8 mouse cellular contexts compared by ENCODE assay signal in genomic region chr5:124187508-124188311, GRCm38 (mm10).
DNase-seq lines count a peak whose midpoint lies in the region; ATAC-seq lines count a peak whose summit lies in the region.

No protein-coding gene starts in this region.

- H3K4me3 ChIP-seq in forebrain, embryonic 16.5 days (replicated peaks; ENCODE audit: low read length) = peak overlapping the region; percentile 38
- peak overlapping the region; percentile 35 for H3K4me3 ChIP-seq in midbrain, embryonic 16.5 days (ENCODE audit: low read depth, low read length)

- no peak for ATAC-seq in forebrain, embryonic 16.5 days
- ATAC-seq in midbrain, embryonic 16.5 days = 0 out of 2 replicates have a peak, but pooled peaks have one; percentile 18

- H3K36me3 ChIP-seq in forebrain, embryonic 16.5 days (ENCODE audit: control insufficient read depth, insufficient read depth) = no peaks in the 10 kb centered on the region
- H3K36me3 ChIP-seq in midbrain, embryonic 16.5 days (ENCODE audit: control insufficient read depth, insufficient read depth, low read length) = no peaks in the 10 kb centered on the region

- WGBS in forebrain, embryonic 16.5 days = 32% methylated on average over 12 of the region's 12 CpGs
- WGBS in midbrain, embryonic 16.5 days = 29% methylated on average over 12 of the region's 12 CpGs

- no peaks in the 10 kb centered on the region for H3K27me3 ChIP-seq in forebrain, embryonic 16.5 days (replicated peaks; ENCODE audit: control insufficient read depth, insufficient read depth, low read length)
- no peaks in the 10 kb centered on the region for H3K27me3 ChIP-seq in midbrain, embryonic 16.5 days (ENCODE audit: control insufficient read depth, insufficient read depth, low read depth, low read length)

- peak overlapping the region; percentile 92 for H3K27ac ChIP-seq in forebrain, embryonic 16.5 days (ENCODE audit: low read length)
- H3K27ac ChIP-seq in midbrain, embryonic 16.5 days (ENCODE audit: low read length) = peak overlapping the region; percentile 88

- no peaks in the 10 kb centered on the region for H3K9me3 ChIP-seq in forebrain, embryonic 16.5 days (ENCODE audit: control insufficient read depth, low read length)
- H3K9me3 ChIP-seq in midbrain, embryonic 16.5 days (replicated peaks; ENCODE audit: control insufficient read depth, low read length, poor library complexity, severe bottlenecking) = no peaks in the 10 kb centered on the region

- peak; percentile 66 for DNase-seq in cerebellum, adult 11-12 months
- no peak for DNase-seq in cerebellum, adult 11 months
- peak; percentile 75 for DNase-seq in 416B (ENCODE audit: low read depth)
- DNase-seq in layer of hippocampus, postnatal 10 days (ENCODE audit: low spot score in 2 of 2) = peak; percentile 62 to 70
- DNase-seq in urinary bladder, postnatal 10 days (ENCODE audit: low spot score) = no peak
- DNase-seq in adrenal gland, adult (ENCODE audit: inconsistent age in 2 of 2, low spot score in 1 of 2) = no peak

- peaks cover 51% of the 10 kb centered on the region for H3K4me1 ChIP-seq in forebrain, embryonic 16.5 days (replicated peaks; ENCODE audit: control insufficient read depth, insufficient read depth, low read length)
- peaks cover 57% of the 10 kb centered on the region for H3K4me1 ChIP-seq in midbrain, embryonic 16.5 days (ENCODE audit: control insufficient read depth, insufficient read depth, low read length)

- H3K4me2 ChIP-seq in forebrain, embryonic 16.5 days (ENCODE audit: low read length) = peak overlapping the region; percentile 55
- peak overlapping the region; percentile 69 for H3K4me2 ChIP-seq in midbrain, embryonic 16.5 days (ENCODE audit: low read length)

- peak overlapping the region; percentile 37 for H3K9ac ChIP-seq in forebrain, embryonic 16.5 days (replicated peaks; ENCODE audit: low read depth, low read length)
- peak overlapping the region; percentile 71 for H3K9ac ChIP-seq in midbrain, embryonic 16.5 days (ENCODE audit: low read depth, low read length)

Comparison
In these comparisons a context has a peak if more than half of its experiments do, and no peak if none do; other contexts are left out.
1. DNase-seq: peak in cerebellum, adult 11-12 months (single experiment), 416B (single experiment) and layer of hippocampus, postnatal 10 days (2 of 2); none in cerebellum, adult 11 months (single experiment), urinary bladder, postnatal 10 days (single experiment) and adrenal gland, adult (0 of 2).